Mouse (Mus musculus) embryonic facial prominence, embryonic 10.5 days (tissue): Measurements from ENCODE around the gene Gucy2e. TPM values are rescaled to one million over a fixed set of nuclear protein-coding genes. Genes with fewer than 3 reads are reported as not detected.

Source experiments
- DNase-seq: peaks from one replicate; pipeline ENCODE4 v3.0.0-alpha.2; 2017; ENCODE audit warnings: low spot score
- H3K27ac ChIP-seq: fragments of 300-500 bp; sonication (generic); replicated peaks from 2 replicates; pipeline ENCODE4 v1.5.1; 2016; ENCODE audit warnings: mild to moderate bottlenecking
- H3K27me3 ChIP-seq: fragments of 300-500 bp; sonication (generic); replicated peaks from 2 replicates; pipeline ENCODE4 v1.6.1; 2016; ENCODE audit warnings: low read depth, mild to moderate bottlenecking; ENCODE audit not compliant: poor library complexity, severe bottlenecking
- H3K36me3 ChIP-seq: fragments of 300-500 bp; sonication (generic); replicated peaks from 2 replicates; pipeline ENCODE4 v1.6.1; 2016; ENCODE audit warnings: mild to moderate bottlenecking, moderate library complexity
- H3K4me1 ChIP-seq: fragments of 300-500 bp; sonication (generic); 2 replicates; pipeline ENCODE4 v1.6.1; 2016
- H3K4me3 ChIP-seq: fragments of 300-500 bp; sonication (generic); 2 replicates; pipeline ENCODE4 v1.5.1; 2016; ENCODE audit warnings: mild to moderate bottlenecking, moderate library complexity
- H3K9me3 ChIP-seq: fragments of 300-500 bp; sonication (generic); 2 replicates; pipeline ENCODE4 v1.6.1; 2016; ENCODE audit warnings: mild to moderate bottlenecking
- WGBS: fragments of 180-500 bp; shearing (Covaris S2); methylation state at CpG from one replicate; pipeline ENCODE4 v1.1.7; 2016; 5-methylcytosine and 5-hydroxymethylcytosine counted together
- polyA plus RNA-seq: library from polyadenylated mRNA; unstranded; fragments of >200 nt; fragmentation: Nextera tagmentation; extraction: Ambion mirVana; gene quantifications from 2 replicates; pipeline ENCODE4 v1.2.1, GENCODE M21; 2016

The Gucy2e gene
- not detected in 2 replicates for polyA plus RNA-seq

- Histone ChIP-seq H3K27ac (peak within 1 kb of the TSS; percentile 61), H3K36me3 (no peaks in the 10 kb centered on the region), H3K4me1 (peaks cover 24% of the 10 kb centered on the region), H3K9me3 (no peaks in the 10 kb centered on the region), H3K27me3 (peaks cover 68% of the 10 kb centered on the region), H3K4me3 (peak within 1 kb of the TSS; percentile 60)
- 17% methylated on average over 13 of the region's 13 CpGs for WGBS
- no peak for DNase-seq
Measured at GRCm38 (mm10) chr11:69236926-69237260, at the start of gene Gucy2e. TSS of gene Gucy2e (minus strand) at chr11:69237036.

- Histone ChIP-seq H3K27ac (no peak overlapping the region), H3K4me3 (no peak overlapping the region), H3K36me3 (no peaks in the 10 kb centered on the region), H3K4me1 (no peaks in the 10 kb centered on the region), H3K27me3 (no peaks in the 10 kb centered on the region), H3K9me3 (no peaks in the 10 kb centered on the region)
- 73% methylated on average over 5 of the region's 5 CpGs for WGBS
- no peak for DNase-seq
Measured at GRCm38 (mm10) chr11:69277267-69277666, 40.4 kb upstream of the Gucy2e start.

GRCm38 (mm10) chr11:69276081-69276480 is 39.2 kb upstream of the Gucy2e start:
- 79% methylated on average over 2 of the region's 2 CpGs for WGBS
- Histone ChIP-seq H3K4me3 (no peak overlapping the region), H3K4me1 (peaks cover 4% of the 10 kb centered on the region; the same call in 1 of the 2 replicates), H3K27ac (no peak overlapping the region), H3K27me3 (no peaks in the 10 kb centered on the region), H3K36me3 (no peaks in the 10 kb centered on the region), H3K9me3 (no peaks in the 10 kb centered on the region)
- no peak for DNase-seq

GRCm38 (mm10) chr11:69275650-69276049 is 38.8 kb upstream of the Gucy2e start:
- no peak for DNase-seq
- H3K4me1 ChIP-seq, result peaks cover 4% of the 10 kb centered on the region; the same call in 1 of the 2 replicates
- WGBS, result 81% methylated on average over 6 of the region's 6 CpGs
- H3K4me3 ChIP-seq, result no peak overlapping the region
- no peaks in the 10 kb centered on the region for H3K9me3 ChIP-seq
- H3K27ac ChIP-seq, result no peak overlapping the region
- no peaks in the 10 kb centered on the region for H3K36me3 ChIP-seq
- 0 out of 2 replicates have a peak, but pooled peaks cover 3% of the 10 kb centered on the region for H3K27me3 ChIP-seq

GRCm38 (mm10) chr11:69272122-69272740 is 35.4 kb upstream of the Gucy2e start:
- H3K4me1 ChIP-seq, result peaks cover 10% of the 10 kb centered on the region
- peaks cover 29% of the 10 kb centered on the region for H3K27me3 ChIP-seq
- no peak overlapping the region for H3K27ac ChIP-seq
- WGBS, result 38% methylated on average over 16 of the region's 16 CpGs
- H3K36me3 ChIP-seq, result no peaks in the 10 kb centered on the region
- no peaks in the 10 kb centered on the region for H3K9me3 ChIP-seq
- H3K4me3 ChIP-seq, result no peak overlapping the region
- peak; percentile 82 for DNase-seq

GRCm38 (mm10) chr11:69269575-69269974 is 32.7 kb upstream of the Gucy2e start:
- 21% methylated on average over 13 of the region's 13 CpGs for WGBS
- H3K4me1 ChIP-seq, result peaks cover 18% of the 10 kb centered on the region
- peak; percentile 76 for DNase-seq
- H3K9me3 ChIP-seq, result no peaks in the 10 kb centered on the region
- no peak overlapping the region for H3K4me3 ChIP-seq
- H3K27me3 ChIP-seq, result peaks cover 29% of the 10 kb centered on the region
- no peak overlapping the region for H3K27ac ChIP-seq
- H3K36me3 ChIP-seq, result no peaks in the 10 kb centered on the region

- DNase-seq, result no peak
- H3K27ac ChIP-seq, result no peak overlapping the region
- peaks cover 29% of the 10 kb centered on the region for H3K27me3 ChIP-seq
- no peaks in the 10 kb centered on the region for H3K9me3 ChIP-seq
- H3K4me3 ChIP-seq, result no peak overlapping the region
- no peaks in the 10 kb centered on the region for H3K36me3 ChIP-seq
- WGBS, result 88% methylated on average over 13 of the region's 13 CpGs
- H3K4me1 ChIP-seq, result peaks cover 18% of the 10 kb centered on the region
Measured at GRCm38 (mm10) chr11:69268100-69268499, 31.3 kb upstream of the Gucy2e start.

GRCm38 (mm10) chr11:69267341-69267740 is 30.5 kb upstream of the Gucy2e start:
- peak; percentile 30 for DNase-seq
- no peak overlapping the region for H3K27ac ChIP-seq
- 34% methylated on average over 7 of the region's 7 CpGs for WGBS

GRCm38 (mm10) chr11:69266253-69266652 is 29.4 kb upstream of the Gucy2e start:
- peaks cover 14% of the 10 kb centered on the region for H3K4me1 ChIP-seq
- H3K4me3 ChIP-seq, result no peak overlapping the region
- H3K9me3 ChIP-seq, result no peaks in the 10 kb centered on the region
- H3K36me3 ChIP-seq, result no peaks in the 10 kb centered on the region
- H3K27ac ChIP-seq, result no peak overlapping the region
- WGBS, result 25% methylated on average over 10 of the region's 10 CpGs
- peaks cover 29% of the 10 kb centered on the region for H3K27me3 ChIP-seq
- peak; percentile 16 for DNase-seq

More at GRCm38 (mm10) chr11:69267341-69267740, 30.5 kb upstream of the Gucy2e start:
- Histone ChIP-seq H3K27me3 (peaks cover 29% of the 10 kb centered on the region), H3K4me1 (peaks cover 18% of the 10 kb centered on the region), H3K9me3 (no peaks in the 10 kb centered on the region), H3K36me3 (no peaks in the 10 kb centered on the region), H3K4me3 (no peak overlapping the region)

GRCm38 (mm10) chr11:69265410-69265809 is 28.6 kb upstream of the Gucy2e start:
- Histone ChIP-seq H3K9me3 (no peaks in the 10 kb centered on the region), H3K4me1 (peaks cover 14% of the 10 kb centered on the region), H3K36me3 (no peaks in the 10 kb centered on the region), H3K27ac (no peak overlapping the region), H3K4me3 (no peak overlapping the region), H3K27me3 (peaks cover 23% of the 10 kb centered on the region)
- no peak for DNase-seq
- 75% methylated on average over 9 of the region's 9 CpGs for WGBS

- Histone ChIP-seq H3K4me3 (no peak overlapping the region), H3K27me3 (peaks cover 18% of the 10 kb centered on the region), H3K9me3 (no peaks in the 10 kb centered on the region), H3K36me3 (no peaks in the 10 kb centered on the region), H3K27ac (no peak overlapping the region), H3K4me1 (peaks cover 14% of the 10 kb centered on the region)
- DNase-seq, result no peak
- WGBS, result 69% methylated on average over 2 of the region's 2 CpGs
Measured at GRCm38 (mm10) chr11:69264276-69264675, 27.4 kb upstream of the Gucy2e start.

GRCm38 (mm10) chr11:69260111-69260510 is 23.3 kb upstream of the Gucy2e start:
- H3K4me1 ChIP-seq, result 0 out of 2 replicates have a peak, but pooled peaks cover 2% of the 10 kb centered on the region
- H3K27ac ChIP-seq, result no peak overlapping the region
- no peak overlapping the region for H3K4me3 ChIP-seq
- DNase-seq, result no peak
- 90% methylated on average over 1 of the region's 1 CpGs for WGBS
- H3K9me3 ChIP-seq, result no peaks in the 10 kb centered on the region
- no peaks in the 10 kb centered on the region for H3K27me3 ChIP-seq
- no peaks in the 10 kb centered on the region for H3K36me3 ChIP-seq

- 53% methylated on average over 5 of the region's 5 CpGs for WGBS
- Histone ChIP-seq H3K4me1 (peaks cover 8% of the 10 kb centered on the region), H3K27ac (no peak overlapping the region), H3K36me3 (no peaks in the 10 kb centered on the region), H3K27me3 (no peaks in the 10 kb centered on the region), H3K9me3 (no peaks in the 10 kb centered on the region), H3K4me3 (no peak overlapping the region)
- DNase-seq, result peak; percentile 71
Measured at GRCm38 (mm10) chr11:69258287-69258686, 21.5 kb upstream of the Gucy2e start.
